ENCODE assay signal across 23 mouse cellular contexts in genomic region chr11:50642583-50642982, GRCm38 (mm10). TPM values are rescaled to one million over a fixed set of nuclear protein-coding genes. Genes with fewer than 3 reads are reported as not detected.
DNase-seq lines count a peak whose midpoint lies in the region; ATAC-seq and TF ChIP-seq lines count a peak whose summit lies in the region.
"Had no signal": no experiment of that assay in that cellular context is flagged by ENCODE, and none has a peak within 500 bp of the region (broad histone marks: within the 10 kb centered on the region; RNA-seq: fewer than 3 reads in every experiment).

No protein-coding gene starts in this region.

- no peaks in the 10 kb centered on the region for H3K27me3 ChIP-seq in kidney, adult 2 months (replicated peaks; ENCODE audit: control insufficient read depth, insufficient read depth, low read length)
- H3K27me3 ChIP-seq in myocyte (ENCODE audit: control insufficient read depth, insufficient read depth, insufficient read length), result no peaks in the 10 kb centered on the region
- no peaks in the 10 kb centered on the region for H3K27me3 ChIP-seq in intestine, postnatal 0 days (replicated peaks; ENCODE audit: control insufficient read depth, insufficient read depth, low read length)
- H3K27me3 ChIP-seq: forebrain, embryonic 12.5 days; liver, embryonic 15.5 days; megakaryocyte, embryonic 14.5 days; stomach, embryonic 15.5 days had no signal

- peak; percentile 42 for DNase-seq in adrenal gland, adult 2 months
- no peak for DNase-seq in adrenal gland, postnatal 25 days
- DNase-seq in kidney, adult 2 months, result peak; percentile 21
- DNase-seq in kidney, postnatal 4 days, result no peak
- peak; percentile 59 for DNase-seq in lung, postnatal 25 days (ENCODE audit: low spot score)
- no peak for DNase-seq in lung, postnatal 14 days
- DNase-seq: cerebellum, adult 8-10 months; gastrocnemius, postnatal 10 days; heart, postnatal 10 days; kidney, postnatal 36 days; midbrain, embryonic 14.5 days; right cerebral cortex, postnatal 25 days; thymus, adult 2 months had no signal

- no peak overlapping the region for H3K9ac ChIP-seq in intestine, postnatal 0 days (ENCODE audit: low read depth, low read length)
- H3K9ac ChIP-seq: forebrain, embryonic 12.5 days; hindbrain, embryonic 14.5 days; liver, embryonic 15.5 days; stomach, embryonic 15.5 days had no signal

- no peak for ATAC-seq in intestine, postnatal 0 days

- H3ac ChIP-seq in myocyte (ENCODE audit: control insufficient read depth, insufficient read length), result no peak overlapping the region

- TF ChIP-seq POLR2A in kidney, adult 2 months (IDR thresholded peaks at IDR 0.05; ENCODE audit: low read depth, low read length), result no peak
- TF ChIP-seq POLR2A in myocyte (IDR thresholded peaks at IDR 0.05; ENCODE audit: insufficient read length, low read depth), result no peak

- no peaks in the 10 kb centered on the region for H3K4me1 ChIP-seq in kidney, adult 2 months (ENCODE audit: control insufficient read depth, insufficient read depth, low read length)
- no peaks in the 10 kb centered on the region for H3K4me1 ChIP-seq in intestine, postnatal 0 days (replicated peaks; ENCODE audit: control insufficient read depth, insufficient read depth, low read length)
- H3K4me1 ChIP-seq: forebrain, embryonic 12.5 days; heart, embryonic 10.5 days; liver, embryonic 15.5 days; megakaryocyte, embryonic 14.5 days had no signal

- no peak overlapping the region for H3K27ac ChIP-seq in kidney, adult 2 months (ENCODE audit: insufficient read depth, low read depth, low read length)
- H3K27ac ChIP-seq in intestine, postnatal 0 days (ENCODE audit: low read depth, low read length), result no peak overlapping the region
- H3K27ac ChIP-seq: forebrain, embryonic 12.5 days; heart, embryonic 10.5 days; hindbrain, embryonic 14.5 days; liver, embryonic 15.5 days; stomach, embryonic 15.5 days had no signal

- WGBS in kidney, adult 2 months, result 81% methylated on average over 3 of the region's 3 CpGs
- 16% methylated on average over 3 of the region's 3 CpGs for WGBS in intestine, postnatal 0 days

- no peaks in the 10 kb centered on the region for H3K9me3 ChIP-seq in intestine, postnatal 0 days (ENCODE audit: control insufficient read depth)
- H3K9me3 ChIP-seq: forebrain, embryonic 12.5 days; heart, embryonic 10.5 days; liver, embryonic 15.5 days; stomach, embryonic 15.5 days had no signal

- H3K4me3 ChIP-seq in kidney, adult 2 months (ENCODE audit: insufficient read depth, low read depth, low read length), result no peak overlapping the region
- no peak overlapping the region for H3K4me3 ChIP-seq in myocyte
- no peak overlapping the region for H3K4me3 ChIP-seq in intestine, postnatal 0 days (ENCODE audit: low read depth, low read length)
- H3K4me3 ChIP-seq: forebrain, embryonic 12.5 days; heart, embryonic 10.5 days; liver, embryonic 15.5 days; megakaryocyte, embryonic 14.5 days; stomach, embryonic 15.5 days had no signal

- no peaks in the 10 kb centered on the region for H3K79me2 ChIP-seq in myocyte (ENCODE audit: control insufficient read depth, insufficient read depth)

- no peaks in the 10 kb centered on the region for H3K36me3 ChIP-seq in kidney, adult 2 months (ENCODE audit: control insufficient read depth, insufficient read depth, low read length)
- H3K36me3 ChIP-seq in myocyte (ENCODE audit: control insufficient read depth, insufficient read depth), result no peaks in the 10 kb centered on the region
- no peaks in the 10 kb centered on the region for H3K36me3 ChIP-seq in intestine, postnatal 0 days (ENCODE audit: control insufficient read depth, insufficient read depth)
- H3K36me3 ChIP-seq: forebrain, embryonic 12.5 days; heart, embryonic 10.5 days; liver, embryonic 15.5 days; stomach, embryonic 15.5 days had no signal

- H3K4me2 ChIP-seq in myocyte (ENCODE audit: low read depth), result no peak overlapping the region
- no peak overlapping the region for H3K4me2 ChIP-seq in intestine, postnatal 0 days (replicated peaks; ENCODE audit: low read depth)
- H3K4me2 ChIP-seq: forebrain, embryonic 12.5 days; hindbrain, embryonic 14.5 days; liver, embryonic 15.5 days; stomach, embryonic 15.5 days had no signal

- no peak for TF ChIP-seq CTCF in kidney, adult 2 months (conservative IDR thresholded peaks at IDR 0.05; ENCODE audit: insufficient read depth, insufficient read length, low read depth, low read length)
- TF ChIP-seq CTCF in intestine, postnatal 0 days (IDR thresholded peaks at IDR 0.05; ENCODE audit: low read depth), result no peak

TF ChIP-seq in myocyte, 11 proteins besides CTCF, POLR2A, EP300 and RAD21:
- TF ChIP-seq CEBPB (IDR thresholded peaks at IDR 0.05; ENCODE audit: insufficient read depth, poor library complexity, severe bottlenecking) (peak; percentile 93), SRF (IDR thresholded peaks at IDR 0.05; ENCODE audit: control insufficient read depth, insufficient read length, low read depth) (no peak)

RNA-seq across cellular contexts. Expression of gene Adamts2, which starts 40.7 kb away (rescaled TPM):
- 1 to 10 TPM; 4.4 to 9.1 TPM for total RNA-seq in adrenal gland, adult 2 months (2021)
- 10.0 and 10.8 TPM in 2 replicates for polyA plus RNA-seq in adrenal gland, adult 2 months (2012; rRNA removed)
- total RNA-seq in adrenal gland, postnatal 25 days (2021), result 5.0 and 6.6 TPM in 2 replicates
- 4.5 and 7.0 TPM in 2 replicates for polyA plus RNA-seq in kidney, adult 2 months (2012; rRNA removed)
- polyA plus RNA-seq in myocyte (2012; fragmentation: generic; extraction: Trizol), result 24.9 TPM
- polyA plus RNA-seq in intestine, postnatal 0 days (2015; fragmentation: Nextera tagmentation; extraction: Ambion mirVana), result 4.6 and 4.8 TPM in 2 replicates
- total RNA-seq: CH12.LX, MEL had no signal

Comparison
In these comparisons a context has a peak if more than half of its experiments do, and no peak if none do; other contexts are left out.
1. DNase-seq: peak in adrenal gland, adult 2 months (single experiment), kidney, adult 2 months (single experiment) and lung, postnatal 25 days (single experiment); none in adrenal gland, postnatal 25 days (single experiment), kidney, postnatal 4 days (0 of 2) and lung, postnatal 14 days (single experiment).